Mouse (Mus musculus) left cerebral cortex, postnatal 4 days (tissue): ENCODE data around the gene Naa40. TPM values are rescaled to one million over a fixed set of nuclear protein-coding genes. Genes with fewer than 3 reads are reported as not detected.

Experiments used
- DNase-seq: peaks from one replicate; pipeline ENCODE4 v3.0.0-alpha.2; 2022
- intact Hi-C: fragments of 180-260 bp; cut with DNase I; formaldehyde crosslinking; loops from one replicate; pipeline ENCODE4 v1.15.1; 2025
- total RNA-seq, 2 experiments: library from RNA; stranded (reverse); gene quantifications; 2 replicates each; pipeline ENCODE4 v1.2.3; 2021

The Naa40 gene
- total RNA-seq, 2 experiments from 2014 or later, result 45.6 to 49.9 TPM

DNA sequence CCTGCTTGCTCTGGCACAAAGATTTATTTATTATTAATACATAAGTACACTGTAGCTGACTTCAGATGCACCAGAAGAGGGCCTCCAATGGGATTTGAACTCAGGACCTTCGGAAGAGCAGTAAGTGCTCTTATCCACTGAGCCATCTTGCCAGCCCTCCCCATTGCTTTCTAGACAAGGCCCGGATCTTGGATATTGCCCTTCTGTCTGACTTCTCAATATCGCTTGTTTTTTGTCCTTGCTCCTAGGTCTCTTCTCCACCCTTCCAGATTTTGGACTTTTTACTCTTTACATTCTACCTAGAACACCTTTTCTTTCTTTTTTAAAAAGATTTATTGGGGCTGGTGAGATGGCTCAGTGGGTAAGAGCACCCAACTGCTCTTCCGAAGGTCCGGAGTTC lies 22.2 kb downstream of the Naa40 start:
- no peak for DNase-seq
- intact Hi-C loops, result no loop called here

DNA sequence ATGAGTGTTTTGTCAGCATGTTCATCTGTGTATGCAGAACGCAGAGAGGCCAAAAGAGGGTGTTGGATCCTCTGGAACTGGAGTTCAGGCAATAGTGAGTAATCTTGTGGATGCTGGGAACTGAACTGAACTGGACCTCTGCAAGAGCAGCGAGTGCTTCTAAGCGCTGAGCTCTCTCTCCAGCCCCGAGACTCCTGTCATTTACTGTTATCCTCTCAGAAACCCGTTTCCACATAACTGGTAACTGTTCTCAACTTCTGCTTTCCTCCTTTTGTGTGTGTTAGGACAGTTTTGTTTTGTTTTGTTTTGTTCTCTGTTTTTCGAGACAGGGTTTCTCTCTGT lies 23.1 kb downstream of the Naa40 start:
- DNase-seq, result no peak
- intact Hi-C loops, result no loop called here

DNA sequence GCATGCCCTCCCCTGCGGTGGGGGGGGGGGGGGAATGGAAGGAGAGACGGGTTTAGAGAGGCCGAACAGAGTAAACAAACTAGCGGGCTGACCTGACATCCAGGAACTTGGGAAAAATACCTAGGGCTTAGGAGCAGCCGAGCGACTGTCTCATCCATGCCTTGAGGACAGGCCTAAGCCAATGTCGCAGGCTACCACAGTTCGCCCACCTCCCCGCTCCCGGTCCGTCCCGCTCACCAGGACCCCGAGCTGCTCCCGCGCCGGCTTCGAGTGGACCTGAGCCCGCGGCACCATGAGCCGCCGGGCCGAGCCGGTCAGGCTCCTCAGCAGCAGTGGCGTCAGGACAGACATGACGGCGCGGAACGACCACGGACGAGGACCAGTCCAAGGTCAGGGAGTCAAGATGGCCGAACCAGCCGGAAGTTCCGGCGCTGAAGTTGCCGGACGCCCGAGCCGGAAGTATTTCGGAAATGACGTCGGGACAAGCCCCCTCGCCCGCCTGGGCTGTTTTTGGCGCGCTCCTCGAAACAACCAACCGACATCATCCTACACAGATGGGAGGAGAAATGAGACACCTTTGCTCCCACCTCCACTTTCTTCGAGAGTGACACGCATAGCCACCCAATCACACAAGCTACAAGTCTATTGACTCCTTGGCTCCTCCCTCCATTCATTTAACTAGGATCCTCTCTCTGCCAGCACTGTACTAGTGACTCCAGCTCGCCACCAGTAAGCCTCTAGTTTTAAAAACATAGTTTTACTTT lies 23.6 kb downstream of the Naa40 start, which contains the start of gene Cox8a:
Cox8a (minus strand) TSS at position 455 of the 764 bp plus-strand sequence.
- intact Hi-C loops, result no loop called here
- peak; percentile 97 for DNase-seq

DNA sequence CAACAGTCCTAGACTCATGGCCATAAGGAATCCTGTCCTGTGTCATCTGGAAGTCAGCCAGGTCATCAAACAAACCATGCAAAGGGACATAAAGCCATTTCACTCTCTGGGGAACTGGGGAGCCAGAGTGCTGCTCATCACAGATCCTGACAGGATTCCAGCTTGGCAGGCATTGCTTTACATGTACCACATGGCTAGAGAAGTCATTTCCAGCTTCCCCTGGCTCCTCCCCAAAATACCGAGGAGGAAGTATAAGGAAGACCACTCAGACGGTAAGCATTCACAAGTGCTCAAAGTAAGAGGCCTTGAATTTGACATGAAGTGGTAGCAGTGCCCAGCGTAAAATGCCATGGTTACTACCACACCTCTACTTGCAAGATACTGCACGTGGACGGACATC lies 26.5 kb downstream of the Naa40 start:
- intact Hi-C loops, result no loop called here
- DNase-seq, result peak; percentile 52

DNA sequence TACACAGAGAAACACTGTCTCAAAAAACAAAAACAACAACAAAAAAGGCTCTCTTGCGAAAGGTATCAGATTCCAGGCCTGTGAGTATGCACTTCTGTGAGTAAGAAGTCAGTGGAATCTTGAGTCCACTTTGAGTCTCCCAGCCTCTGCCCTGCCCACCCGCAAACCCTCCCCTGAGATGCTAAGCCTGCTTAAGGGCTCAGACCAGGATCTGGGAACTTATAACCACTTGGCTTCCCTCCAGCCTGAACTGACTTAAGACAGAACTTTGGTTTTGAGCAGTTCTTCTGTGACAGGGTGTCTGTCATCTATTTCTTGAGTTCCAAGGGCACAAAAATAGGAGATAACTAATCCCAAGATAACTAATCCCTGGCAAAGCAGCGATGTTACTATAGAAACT lies 28.0 kb downstream of the Naa40 start:
- intact Hi-C loops, result no loop called here
- no peak for DNase-seq

DNA sequence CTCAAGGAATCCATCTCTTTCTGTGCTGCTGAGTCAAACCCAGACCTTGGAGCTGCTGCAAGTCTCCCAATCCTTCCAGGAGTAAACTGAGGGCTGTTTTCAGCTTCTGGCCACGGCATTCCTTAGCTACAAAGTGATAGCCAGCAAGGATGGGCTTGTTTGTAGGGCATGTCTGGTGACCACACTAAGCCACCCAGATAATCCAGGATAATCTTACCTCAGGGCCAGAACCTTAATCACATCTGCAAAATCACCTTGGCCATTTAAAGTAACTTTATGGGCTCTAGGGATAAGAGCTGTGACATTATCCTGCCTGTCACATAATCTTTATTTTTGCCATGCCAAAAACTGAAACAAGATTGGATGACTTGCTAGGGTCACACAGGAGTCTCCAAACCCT lies 28.8 kb downstream of the Naa40 start:
- intact Hi-C loops, result no loop called here
- DNase-seq, result no peak

DNA sequence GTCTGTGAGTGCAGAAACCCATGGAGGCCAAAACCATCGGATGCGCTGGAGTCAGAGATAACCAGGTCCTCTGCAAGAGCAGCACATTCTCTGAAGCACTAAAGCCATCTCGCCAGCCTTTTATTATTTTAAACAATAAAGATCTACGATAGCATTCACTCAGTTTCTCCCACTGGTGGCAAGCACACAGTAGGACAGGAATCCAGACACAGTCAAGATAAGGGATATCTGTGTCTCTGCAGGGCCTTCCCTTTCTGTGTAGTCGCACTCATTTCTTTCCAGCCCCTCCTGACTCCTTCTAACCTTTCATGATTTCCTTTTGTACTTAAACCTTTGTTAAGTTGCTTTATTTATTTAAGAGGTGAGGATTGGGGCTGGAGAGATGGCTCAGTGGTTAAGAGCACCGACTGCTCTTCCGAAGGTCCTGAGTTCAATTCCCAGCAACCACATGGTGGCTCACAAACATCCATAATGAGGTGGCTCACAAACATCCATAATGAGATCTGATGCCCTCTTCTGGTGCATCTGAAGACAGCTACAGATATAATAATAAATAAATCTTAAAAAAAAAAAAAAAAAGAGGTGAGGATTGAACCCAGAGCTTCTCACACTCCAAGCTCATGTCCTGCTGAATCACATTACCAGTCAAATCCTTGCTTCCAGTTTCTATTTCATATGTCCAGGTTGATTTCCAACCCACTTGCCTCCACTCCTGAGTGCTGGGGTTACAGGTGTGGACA lies 30.9 kb downstream of the Naa40 start:
- intact Hi-C loops, result no loop called here

DNA sequence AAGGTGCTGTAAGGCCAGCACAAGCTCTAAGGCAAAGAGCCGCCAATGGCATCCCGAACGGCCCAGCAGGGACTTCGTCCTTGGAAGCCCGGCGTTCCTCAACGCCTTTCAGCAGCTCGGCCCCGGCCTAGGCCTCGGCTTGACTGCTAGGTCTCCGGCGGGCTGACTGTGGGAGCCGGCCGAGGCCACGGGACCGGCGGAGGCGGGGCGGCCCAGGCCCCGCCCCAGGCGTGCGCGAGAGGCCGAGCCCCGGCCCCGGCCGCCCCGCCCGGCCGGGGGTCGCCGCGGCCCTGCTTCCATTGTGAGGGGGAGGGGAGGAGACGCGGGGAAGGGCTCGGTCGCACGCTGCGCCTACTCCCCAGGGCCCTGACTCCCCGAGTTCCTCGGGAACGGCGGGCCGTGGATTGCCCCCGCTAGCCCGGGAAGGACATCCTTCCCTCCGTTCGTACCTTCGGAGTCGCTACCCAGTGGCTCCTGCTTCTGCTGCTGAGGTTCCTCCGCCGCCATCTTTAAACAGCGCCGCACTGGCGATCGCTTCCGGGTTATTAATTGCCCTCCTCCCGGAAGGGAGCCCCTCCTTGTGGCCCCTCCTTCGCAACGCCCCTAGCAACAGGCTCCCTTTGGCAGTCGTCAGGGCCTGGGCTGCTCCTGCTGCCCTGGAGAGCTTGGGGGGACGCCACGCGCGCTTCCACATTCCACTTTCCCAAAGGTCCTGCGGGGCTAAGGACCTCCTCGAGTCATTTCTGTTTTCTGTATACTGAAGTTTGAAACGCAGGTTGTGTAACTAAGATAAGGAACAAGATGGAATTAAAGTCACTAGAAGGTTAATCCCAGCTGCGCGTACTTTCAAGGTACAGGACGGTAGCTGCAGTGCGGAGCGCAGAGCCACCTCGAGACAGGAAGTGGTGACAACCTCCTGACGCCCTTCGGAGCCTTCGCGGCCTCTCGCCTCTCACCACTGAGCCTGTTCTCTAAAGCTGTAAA lies 34.9 kb downstream of the Naa40 start, which contains the start of gene Otub1:
Otub1 (minus strand) TSS at position 564 of the 984 bp plus-strand sequence.
- peak; percentile 94 for DNase-seq
- intact Hi-C loops, result no loop called here

More for the DNA sequence above, 30.9 kb downstream of the Naa40 start:
- no peak for DNase-seq

DNA sequence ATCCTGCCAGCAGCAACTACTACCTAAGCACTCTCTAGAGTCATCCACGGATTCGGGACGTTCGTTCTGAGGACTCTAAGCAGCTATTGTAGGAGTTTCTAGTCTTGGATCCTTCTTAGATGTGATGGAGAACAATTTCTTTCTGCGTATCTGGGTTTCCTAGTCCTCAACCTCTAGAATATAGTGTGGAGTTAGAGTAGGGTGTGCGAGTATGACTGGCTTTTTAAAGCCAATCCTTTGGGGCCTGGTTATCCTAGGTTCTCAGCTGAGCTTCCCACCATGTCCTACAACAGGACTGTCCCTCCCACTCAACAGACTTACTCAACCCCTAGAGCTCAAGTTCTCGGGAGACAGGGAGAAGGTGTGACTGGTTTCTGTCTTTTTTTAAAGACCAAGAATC lies 35.7 kb downstream of the Naa40 start:
- intact Hi-C loops, result no loop called here
- no peak for DNase-seq

DNA sequence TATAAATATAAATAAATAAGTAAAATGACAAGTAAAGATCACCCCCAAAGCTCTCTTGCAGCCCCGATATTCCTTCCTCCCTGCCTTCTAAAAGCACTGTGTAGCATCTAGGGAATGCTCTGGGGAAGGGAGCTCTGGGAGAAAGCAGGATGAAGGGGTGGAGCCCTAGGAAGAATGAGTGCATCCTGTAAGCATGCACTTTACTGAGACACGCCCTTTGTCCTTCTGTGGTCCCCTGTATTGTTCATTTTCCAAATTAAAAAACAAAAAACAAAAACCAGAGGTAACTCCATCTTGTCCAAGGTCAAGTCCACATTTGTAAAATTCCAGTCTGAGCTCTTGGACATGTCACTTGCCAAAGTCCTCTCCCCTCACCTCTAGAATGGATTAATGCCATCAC lies 36.1 kb downstream of the Naa40 start:
- no peak for DNase-seq
- intact Hi-C loops, result no loop called here

DNA sequence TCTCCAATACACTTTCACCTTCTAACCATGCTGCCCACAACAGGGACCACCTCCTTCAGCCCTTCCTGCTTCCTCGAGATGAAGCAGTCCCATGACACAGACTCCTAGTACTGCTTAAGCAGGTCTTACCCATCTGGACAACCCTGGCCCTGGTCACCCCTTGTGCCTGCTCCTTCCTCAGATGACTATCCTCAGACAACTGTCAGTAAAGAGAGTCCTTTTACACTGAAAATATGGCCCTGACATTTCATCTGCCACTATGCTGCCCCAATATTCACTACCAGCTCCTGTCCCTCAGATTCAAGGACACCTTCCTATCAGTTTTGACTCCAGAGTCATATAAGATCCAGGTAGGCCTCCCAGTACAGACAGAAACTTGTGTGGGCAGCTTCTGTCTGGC lies 40.6 kb downstream of the Naa40 start:
- intact Hi-C loops, result no loop called here
- no peak for DNase-seq

DNA sequence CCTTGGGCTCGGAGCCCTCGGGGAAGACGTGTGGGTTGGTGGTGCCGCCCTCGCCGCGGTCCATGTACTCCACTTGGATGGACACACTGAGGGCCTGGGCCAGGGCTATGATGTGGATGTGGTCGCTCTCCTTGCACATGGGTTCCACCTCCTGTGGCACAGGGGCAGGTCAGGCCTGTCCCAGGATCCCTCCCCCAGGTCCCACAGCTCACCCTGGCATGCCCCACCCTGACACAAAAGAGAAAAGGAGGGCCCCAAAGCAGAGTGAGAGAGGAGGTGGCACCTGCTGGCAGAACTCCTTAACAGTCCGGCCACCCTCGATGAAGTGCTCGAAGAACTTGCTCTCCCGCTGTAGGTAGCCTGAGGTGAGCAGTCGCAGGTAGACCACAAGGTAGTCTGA lies 41.9 kb downstream of the Naa40 start:
- intact Hi-C loops, result loop anchor here (5.0 kb wide), 1 partner anchor 132 kb away; no protein-coding TSS in a partner anchor
- DNase-seq, result no peak

DNA sequence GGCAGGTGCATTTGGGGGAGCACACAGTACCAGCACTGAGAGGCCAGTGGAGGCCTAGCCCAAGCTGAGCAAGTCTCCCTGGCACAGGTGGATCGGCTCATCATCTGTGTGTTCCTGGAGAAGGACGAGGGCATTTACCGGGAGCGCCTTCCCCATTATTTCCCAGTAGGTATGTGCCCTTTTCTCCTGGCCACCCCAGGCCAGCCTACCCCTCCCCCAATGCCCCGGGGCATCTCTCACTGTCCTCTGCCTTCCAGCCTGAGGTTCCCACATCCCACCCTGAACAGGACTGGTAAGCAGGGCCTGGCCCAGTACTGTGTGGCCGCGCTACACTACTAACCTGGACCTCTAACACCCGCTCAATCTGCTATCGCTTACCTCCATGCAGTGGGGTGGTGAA lies 43.5 kb downstream of the Naa40 start:
- intact Hi-C loops, result loop anchor here (5.0 kb wide), 1 partner anchor 130 kb away; no protein-coding TSS in a partner anchor
- no peak for DNase-seq

DNA sequence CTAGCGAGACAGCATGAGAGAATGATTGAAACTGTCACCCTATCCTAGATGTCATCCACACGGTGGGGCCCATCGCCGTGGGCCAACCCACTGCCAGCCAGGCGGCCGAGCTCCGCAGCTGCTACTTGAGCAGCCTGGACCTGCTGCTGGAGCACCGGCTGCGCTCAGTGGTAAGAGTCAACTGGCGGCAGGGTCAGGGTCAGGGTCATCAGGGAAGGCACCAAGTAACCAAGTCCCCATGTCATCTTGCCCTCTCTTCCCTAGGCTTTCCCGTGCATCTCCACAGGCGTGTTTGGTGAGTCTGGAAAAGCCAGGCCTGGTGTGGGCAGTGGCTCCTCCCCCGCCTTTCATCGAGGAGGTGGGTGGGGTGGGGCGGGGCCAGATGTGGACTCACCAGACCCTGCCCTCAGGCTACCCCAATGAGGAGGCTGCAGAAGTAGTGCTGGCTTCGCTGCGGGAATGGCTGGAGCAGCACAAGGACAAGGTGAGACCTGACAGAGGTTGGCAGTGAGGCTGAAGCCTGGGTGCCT lies 44.2 kb downstream of the Naa40 start:
- no peak for DNase-seq
- intact Hi-C loops, result loop anchor here (5.0 kb wide), 1 partner anchor 130 kb away; no protein-coding TSS in a partner anchor

DNA sequence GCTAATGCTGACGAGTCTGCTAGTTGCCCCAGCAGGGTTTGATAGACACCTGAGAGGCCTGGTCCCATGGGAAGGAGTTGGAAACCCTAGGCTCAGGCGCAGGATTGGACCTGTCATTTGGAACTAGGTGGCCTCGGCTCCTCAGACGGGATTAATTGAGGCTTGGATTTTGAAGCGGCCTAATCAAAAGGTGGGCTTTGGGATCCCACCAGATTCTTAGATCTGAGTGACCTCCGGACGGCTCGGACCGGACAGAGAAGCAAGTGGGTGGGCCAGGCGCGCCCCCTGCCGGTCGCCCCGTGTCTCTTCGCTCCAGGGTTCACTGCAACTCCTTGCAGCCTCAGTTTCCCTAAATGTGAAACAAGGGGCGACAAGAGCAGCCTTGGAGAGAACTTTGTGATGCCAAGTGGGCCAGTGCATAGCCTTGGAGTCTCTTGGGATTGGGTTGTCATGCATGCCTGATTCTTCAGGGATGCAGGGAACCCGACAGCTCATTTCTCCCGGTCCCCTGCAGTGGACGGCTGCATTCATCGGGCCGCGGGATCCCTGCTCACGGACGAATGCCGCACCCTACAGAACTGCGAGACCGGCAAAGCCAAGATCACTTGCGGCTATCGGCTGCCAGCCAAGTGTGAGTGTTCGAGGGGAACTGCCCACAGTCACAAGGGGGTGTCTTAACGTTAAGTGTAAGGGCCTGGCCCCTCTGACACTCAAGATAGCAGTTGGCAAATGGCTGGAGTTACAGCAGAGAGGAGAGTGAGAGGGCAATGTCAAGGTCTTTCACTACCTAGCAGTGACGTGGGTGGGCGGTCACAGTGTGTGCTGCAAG lies 44.9 kb downstream of the Naa40 start:
- DNase-seq, result peak; percentile 77
- intact Hi-C loops, result loop anchor here (5.0 kb wide), 1 partner anchor 129 kb away; no protein-coding TSS in a partner anchor

DNA sequence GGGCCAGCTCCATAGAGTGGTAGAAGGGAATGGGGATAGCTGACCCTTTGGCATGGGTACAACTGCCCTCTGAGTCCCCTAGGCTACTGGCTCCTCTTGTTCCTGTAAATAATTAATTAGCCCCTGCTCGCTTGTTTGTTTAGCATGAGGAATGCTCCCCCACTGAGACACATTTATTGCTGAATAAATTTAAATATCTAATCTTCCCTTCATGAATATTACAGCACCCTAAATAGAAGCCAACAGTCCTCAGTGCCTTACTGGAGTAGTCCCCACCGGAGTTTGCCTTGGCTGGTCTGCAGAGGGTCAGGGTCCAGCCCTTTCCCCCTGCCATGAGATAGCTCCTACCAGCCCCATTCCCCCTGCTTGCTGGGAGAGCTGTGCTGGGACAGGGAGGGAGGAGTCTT lies 48.4 kb downstream of the Naa40 start:
- intact Hi-C loops, result no loop called here
- no peak for DNase-seq

DNA sequence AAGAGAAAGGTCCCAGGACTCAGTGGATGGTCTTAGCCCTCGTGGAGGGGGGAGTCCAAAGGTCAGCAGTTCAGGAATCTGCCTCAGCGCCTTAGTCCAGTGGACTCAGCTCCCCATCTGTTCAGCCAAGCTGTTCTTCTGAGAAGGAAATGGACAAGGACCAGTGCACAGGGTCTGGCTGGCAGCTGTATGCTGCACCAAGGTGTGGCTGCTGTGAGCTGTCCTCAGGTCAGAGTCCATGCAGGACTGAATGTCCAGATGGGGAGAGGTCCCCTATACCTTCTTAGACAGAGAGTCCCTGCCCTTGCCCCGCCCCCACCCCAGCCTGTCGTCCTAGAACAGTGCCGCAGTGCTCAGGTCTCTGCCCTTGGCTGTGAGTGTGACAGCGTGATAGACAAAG lies 49.3 kb downstream of the Naa40 start:
- intact Hi-C loops, result no loop called here
- no peak for DNase-seq

DNA sequence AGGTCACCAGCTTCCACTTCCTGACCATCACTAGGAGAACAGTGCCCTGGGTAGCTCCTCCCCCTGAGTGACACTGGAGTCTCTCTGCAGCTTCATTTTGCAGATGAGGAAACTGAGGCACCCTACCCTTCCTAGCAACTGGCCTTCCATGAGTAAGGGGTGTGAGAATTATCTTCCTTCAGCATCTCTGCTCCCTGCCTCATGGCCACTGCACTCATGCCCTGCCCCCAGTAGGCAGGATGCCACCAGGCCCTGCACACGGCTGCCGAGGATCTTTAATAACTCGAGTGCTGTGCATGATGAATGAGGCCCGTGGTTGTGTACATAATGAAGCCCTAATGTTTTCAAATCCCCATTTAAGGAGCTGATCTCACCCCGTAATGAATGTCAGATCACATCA lies 50.0 kb downstream of the Naa40 start:
- no peak for DNase-seq
- intact Hi-C loops, result no loop called here

DNA sequence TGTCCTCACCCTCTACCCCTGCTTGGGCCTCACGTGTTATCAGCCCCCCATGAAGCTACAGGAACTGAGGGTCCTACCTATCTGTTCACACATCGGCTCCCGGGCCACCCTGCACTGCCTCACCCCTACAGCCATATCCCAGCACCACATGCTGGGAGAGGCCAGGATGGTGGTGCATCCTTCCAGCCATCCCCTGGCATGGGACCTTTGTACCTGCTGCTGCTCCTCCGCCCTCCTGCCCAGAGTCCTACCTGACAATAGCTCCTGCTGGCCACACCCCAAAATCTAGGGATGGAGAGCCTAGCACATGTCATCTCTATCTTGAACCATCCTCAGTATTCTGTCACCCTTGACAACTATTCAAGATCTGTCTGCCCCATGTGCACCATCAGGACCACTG lies 52.0 kb downstream of the Naa40 start:
- DNase-seq, result no peak
- intact Hi-C loops, result no loop called here

DNA sequence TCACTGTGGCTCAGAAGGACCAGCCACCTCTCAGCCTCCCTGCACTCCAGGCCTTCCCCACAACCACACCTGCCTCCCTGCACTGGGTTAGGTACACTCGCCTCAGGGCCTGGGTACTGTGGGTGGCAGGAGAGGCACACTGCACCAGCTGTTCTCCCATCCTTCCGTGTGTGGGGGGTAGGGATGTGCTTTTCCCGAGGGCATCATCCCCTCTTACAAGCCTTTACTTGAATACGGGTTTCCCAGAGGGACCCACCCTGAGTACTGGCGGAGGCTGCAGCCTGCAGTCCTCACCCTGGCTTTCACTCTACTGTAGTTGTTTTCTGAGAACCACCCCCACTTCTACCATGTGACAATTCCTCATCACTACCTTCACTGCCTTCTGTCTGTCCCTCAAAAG lies 53.8 kb downstream of the Naa40 start:
- intact Hi-C loops, result no loop called here
- no peak for DNase-seq
